Mouse (Mus musculus) layer of hippocampus, adult 18-20 months (tissue): ENCODE data around the gene Gdap2. TPM values are rescaled to one million over a fixed set of nuclear protein-coding genes. Genes with fewer than 3 reads are reported as not detected.

Experiments used
- DNase-seq, 2 experiments: peaks; one replicate each; pipeline ENCODE4 v3.0.0; 2022; ENCODE audit warnings: low spot score in 2 of 2
- total RNA-seq, 2 experiments: library from RNA; stranded (reverse); gene quantifications; 2 replicates each; pipeline ENCODE4 v1.2.3; 2021

Gdap2 gene
- total RNA-seq, 2 experiments from 2014 or later: 39.5 to 42.5 TPM

GRCm38 (mm10) chr3:100246286-100246825 is 84.2 kb downstream of the Gdap2 start:
- no peak for DNase-seq

Other genes starting within 250 kb of the Gdap2 start
- gene Wdr3, start within 50 bp of the Gdap2 start, total RNA-seq: 10 to 100 TPM; 21.5 to 22.4 TPM